Mouse (Mus musculus): ENCODE data around the gene 2610528A11Rik. TPM values are rescaled to one million over a fixed set of nuclear protein-coding genes. Genes with fewer than 3 reads are reported as not detected.

Gene 2610528A11Rik
- total and polyA plus RNA-seq, 2 experiments, result 0.29 TPM; not detected in 1

DNA sequence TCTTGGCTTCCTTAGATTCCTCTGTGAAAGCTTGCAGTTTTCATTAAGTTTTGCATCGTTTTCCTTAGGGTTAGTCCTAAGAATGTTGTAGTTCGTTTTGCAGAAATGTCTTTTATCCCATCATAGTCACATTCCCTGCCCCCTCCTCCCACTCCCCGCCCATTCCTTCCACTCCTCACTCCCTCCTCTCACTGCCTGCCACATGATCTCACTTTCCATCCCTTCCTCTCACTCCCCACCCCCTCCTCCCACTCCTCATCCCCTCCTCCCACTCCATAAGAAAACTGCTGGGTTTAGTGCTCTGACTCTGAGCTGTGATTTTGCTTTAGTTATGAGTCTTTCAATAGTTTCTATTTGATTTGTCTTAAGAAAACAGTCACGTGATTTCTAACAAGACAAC, 30.1 kb downstream of the 2610528A11Rik start:
- DNase-seq (ENCODE audit: extremely low read depth, low read depth, low spot score), result no peak
- Histone ChIP-seq H3K27me3 (ENCODE audit: control insufficient read depth, insufficient read depth, low read length) (no peaks in the 10 kb centered on the region), H3K27ac (replicated peaks; ENCODE audit: insufficient read depth, low read depth, low read length) (no peak overlapping the region), H3K9ac (ENCODE audit: low read depth, low read length) (no peak overlapping the region), H3K4me3 (ENCODE audit: insufficient read depth, low read depth, low read length) (no peak overlapping the region), H3K36me3 (ENCODE audit: control insufficient read depth, insufficient read depth, low read length) (no peaks in the 10 kb centered on the region), H3K4me1 (ENCODE audit: control insufficient read depth, insufficient read depth, low read length) (no peaks in the 10 kb centered on the region), H3K79me2 (ENCODE audit: control insufficient read depth, insufficient read depth, low read length) (no peaks in the 10 kb centered on the region)
- no peak for TF ChIP-seq POLR2A (IDR thresholded peaks at IDR 0.05; ENCODE audit: extremely low read depth, insufficient read depth, low read length)
- no peak for TF ChIP-seq CTCF (IDR thresholded peaks at IDR 0.05; ENCODE audit: low read depth, low read length)
- WGBS, result 46% methylated on average over 4 of the region's 4 CpGs

DNA sequence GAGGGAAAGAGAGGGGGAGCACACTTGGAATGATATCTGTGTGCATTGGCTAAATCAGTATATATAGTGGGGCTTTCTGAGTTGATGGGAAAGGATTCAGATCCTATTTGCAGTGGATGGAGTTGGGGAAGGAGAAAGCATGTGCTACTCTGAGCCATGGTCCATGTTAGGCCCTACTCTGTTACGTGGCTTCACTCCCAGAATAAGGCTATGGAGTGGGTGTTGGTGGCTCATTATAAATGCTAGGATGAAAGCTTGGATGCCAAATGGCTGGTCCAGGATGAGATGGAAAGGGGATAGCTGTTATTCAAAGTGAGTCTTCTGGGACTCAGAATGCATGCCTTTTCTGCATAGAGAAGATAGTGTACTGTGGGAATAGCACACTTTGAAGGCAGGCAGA, 33.1 kb downstream of the 2610528A11Rik start:
- H3K27me3 ChIP-seq (ENCODE audit: control insufficient read depth, insufficient read depth, low read length), result no peaks in the 10 kb centered on the region; the same call in 1 of the 2 replicates
- no peak overlapping the region for H3K4me3 ChIP-seq (ENCODE audit: insufficient read depth, low read depth, low read length)
- DNase-seq (ENCODE audit: extremely low read depth, low read depth, low spot score), result no peak
- no peak overlapping the region for H3K27ac ChIP-seq (replicated peaks; ENCODE audit: insufficient read depth, low read depth, low read length)
- H3K4me1 ChIP-seq (ENCODE audit: control insufficient read depth, insufficient read depth, low read length), result no peaks in the 10 kb centered on the region
- WGBS, result 72% methylated on average over 1 of the region's 1 CpGs
- H3K9ac ChIP-seq (ENCODE audit: low read depth, low read length), result no peak overlapping the region
- no peaks in the 10 kb centered on the region for H3K36me3 ChIP-seq (ENCODE audit: control insufficient read depth, insufficient read depth, low read length)
- no peaks in the 10 kb centered on the region for H3K79me2 ChIP-seq (ENCODE audit: control insufficient read depth, insufficient read depth, low read length)
- TF ChIP-seq POLR2A (IDR thresholded peaks at IDR 0.05; ENCODE audit: extremely low read depth, insufficient read depth, low read length), result no peak
- TF ChIP-seq CTCF (IDR thresholded peaks at IDR 0.05; ENCODE audit: low read depth, low read length), result no peak

DNA sequence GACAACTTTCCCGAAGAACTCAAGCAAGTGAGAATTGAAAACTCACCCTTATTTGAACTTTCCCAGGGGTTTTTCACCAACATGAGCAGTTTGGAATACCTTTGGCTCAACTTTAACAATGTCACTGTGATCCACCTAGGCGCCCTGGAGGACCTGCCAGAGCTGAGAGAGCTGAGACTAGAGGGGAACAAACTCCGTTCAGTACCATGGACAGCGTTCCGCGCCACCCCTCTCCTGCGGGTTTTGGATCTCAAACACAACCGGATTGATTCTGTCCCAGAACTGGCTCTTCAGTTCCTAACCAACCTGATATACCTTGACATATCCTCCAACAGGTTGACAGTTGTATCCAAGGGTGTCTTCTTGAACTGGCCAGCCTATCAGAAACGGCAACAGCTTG, 45.3 kb downstream of the 2610528A11Rik start:
- no peak overlapping the region for H3K27ac ChIP-seq (replicated peaks; ENCODE audit: insufficient read depth, low read depth, low read length)
- TF ChIP-seq POLR2A (IDR thresholded peaks at IDR 0.05; ENCODE audit: extremely low read depth, insufficient read depth, low read length) (no peak), CTCF (IDR thresholded peaks at IDR 0.05; ENCODE audit: low read depth, low read length) (no peak)
- no peaks in the 10 kb centered on the region for H3K79me2 ChIP-seq (ENCODE audit: control insufficient read depth, insufficient read depth, low read length)
- DNase-seq (ENCODE audit: extremely low read depth, low read depth, low spot score), result no peak
- H3K9ac ChIP-seq (ENCODE audit: low read depth, low read length), result no peak overlapping the region
- no peak overlapping the region for H3K4me3 ChIP-seq (ENCODE audit: insufficient read depth, low read depth, low read length)
- no peaks in the 10 kb centered on the region for H3K27me3 ChIP-seq (ENCODE audit: control insufficient read depth, insufficient read depth, low read length)
- H3K36me3 ChIP-seq (ENCODE audit: control insufficient read depth, insufficient read depth, low read length), result peaks cover under 1% of the 10 kb centered on the region; the same call in 1 of the 2 replicates
- no peaks in the 10 kb centered on the region for H3K4me1 ChIP-seq (ENCODE audit: control insufficient read depth, insufficient read depth, low read length)
- WGBS, result 19% methylated on average over 9 of the region's 9 CpGs

DNA sequence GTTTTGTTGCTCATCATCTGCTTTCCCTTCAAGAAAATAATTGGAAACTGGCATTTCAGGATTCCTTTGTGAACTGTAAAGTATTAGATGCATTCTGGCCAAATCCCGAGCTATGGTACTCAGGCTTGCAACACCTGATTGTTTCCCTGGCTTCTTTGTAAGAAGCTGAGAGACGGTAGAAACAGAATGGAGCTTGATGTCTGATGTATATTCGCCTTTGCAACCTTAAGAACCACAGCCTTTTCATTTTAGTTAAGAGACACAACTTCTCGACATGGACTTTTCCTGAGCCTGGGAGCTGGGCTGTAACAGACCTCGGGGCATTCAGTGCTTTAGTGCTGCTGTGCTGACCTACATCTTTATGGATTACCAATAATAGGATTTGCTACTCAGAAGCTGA, 46.2 kb downstream of the 2610528A11Rik start, which contains the start of gene Lrit2:
Gene Lrit2, plus strand, starts transcription at position 301 of the 400 bp plus-strand sequence.
- no peaks in the 10 kb centered on the region for H3K79me2 ChIP-seq (ENCODE audit: control insufficient read depth, insufficient read depth, low read length)
- TF ChIP-seq POLR2A (IDR thresholded peaks at IDR 0.05; ENCODE audit: extremely low read depth, insufficient read depth, low read length) (no peak), CTCF (IDR thresholded peaks at IDR 0.05; ENCODE audit: low read depth, low read length) (no peak)
- no peak for DNase-seq (ENCODE audit: extremely low read depth, low read depth, low spot score)
- no peak within 1 kb of the TSS for H3K4me3 ChIP-seq (ENCODE audit: insufficient read depth, low read depth, low read length)
- H3K36me3 ChIP-seq (ENCODE audit: control insufficient read depth, insufficient read depth, low read length), result peaks cover 9% of the 10 kb centered on the region
- no peak within 1 kb of the TSS for H3K9ac ChIP-seq (ENCODE audit: low read depth, low read length)
- WGBS, result 75% methylated on average over 5 of the region's 5 CpGs
- no peaks in the 10 kb centered on the region for H3K4me1 ChIP-seq (ENCODE audit: control insufficient read depth, insufficient read depth, low read length)
- H3K27ac ChIP-seq (replicated peaks; ENCODE audit: insufficient read depth, low read depth, low read length), result no peak within 1 kb of the TSS
- no peaks in the 10 kb centered on the region for H3K27me3 ChIP-seq (ENCODE audit: control insufficient read depth, insufficient read depth, low read length)

DNA sequence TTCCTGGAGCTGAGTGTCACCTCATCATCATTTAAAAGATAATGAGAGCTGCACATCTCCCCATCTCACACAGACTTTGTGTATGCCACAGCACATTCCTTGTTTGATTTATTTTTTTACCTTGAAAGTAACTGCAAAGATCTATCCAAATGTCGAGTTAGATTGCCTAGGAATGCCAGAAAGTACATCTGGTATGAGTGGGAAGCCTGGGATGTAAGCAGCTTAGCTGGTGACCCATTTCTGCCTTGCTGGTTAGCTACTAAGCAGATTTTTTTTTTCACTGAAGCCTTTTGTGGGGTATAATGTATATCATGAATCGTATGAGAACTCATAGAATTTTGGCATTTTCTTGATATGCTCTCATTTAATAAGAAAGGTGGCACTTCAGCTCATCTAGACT, 47.2 kb downstream of the 2610528A11Rik start:
- 47% methylated on average over 2 of the region's 2 CpGs for WGBS
- no peaks in the 10 kb centered on the region for H3K79me2 ChIP-seq (ENCODE audit: control insufficient read depth, insufficient read depth, low read length)
- DNase-seq (ENCODE audit: extremely low read depth, low read depth, low spot score), result no peak
- no peak overlapping the region for H3K9ac ChIP-seq (ENCODE audit: low read depth, low read length)
- H3K36me3 ChIP-seq (ENCODE audit: control insufficient read depth, insufficient read depth, low read length), result peaks cover 10% of the 10 kb centered on the region
- H3K4me1 ChIP-seq (ENCODE audit: control insufficient read depth, insufficient read depth, low read length), result no peaks in the 10 kb centered on the region
- no peaks in the 10 kb centered on the region for H3K27me3 ChIP-seq (ENCODE audit: control insufficient read depth, insufficient read depth, low read length)
- TF ChIP-seq POLR2A (IDR thresholded peaks at IDR 0.05; ENCODE audit: extremely low read depth, insufficient read depth, low read length), result no peak
- no peak for TF ChIP-seq CTCF (IDR thresholded peaks at IDR 0.05; ENCODE audit: low read depth, low read length)
- no peak overlapping the region for H3K27ac ChIP-seq (replicated peaks; ENCODE audit: insufficient read depth, low read depth, low read length)
- H3K4me3 ChIP-seq (ENCODE audit: insufficient read depth, low read depth, low read length), result no peak overlapping the region

DNA sequence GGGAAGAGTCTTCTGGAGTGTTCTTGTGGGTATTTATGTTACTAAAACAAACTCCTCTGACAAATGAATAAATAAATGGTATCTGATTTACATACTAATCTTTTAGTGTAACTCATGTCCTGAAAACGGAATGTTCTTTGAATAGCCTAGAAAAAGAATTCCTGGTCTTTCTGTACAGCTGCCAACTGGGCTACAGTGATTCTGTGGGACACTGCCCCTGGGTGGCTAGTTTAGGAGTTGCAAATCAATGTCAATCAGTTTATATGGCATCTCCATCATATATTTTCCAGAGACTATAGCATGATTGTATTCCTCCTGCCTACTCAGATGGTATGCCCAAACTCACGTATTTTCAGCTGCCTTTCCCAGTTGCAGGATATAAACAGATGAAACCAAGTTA, 49.0 kb downstream of the 2610528A11Rik start:
- TF ChIP-seq POLR2A (IDR thresholded peaks at IDR 0.05; ENCODE audit: extremely low read depth, insufficient read depth, low read length), result no peak
- no peak for TF ChIP-seq CTCF (IDR thresholded peaks at IDR 0.05; ENCODE audit: low read depth, low read length)
- Histone ChIP-seq H3K27me3 (ENCODE audit: control insufficient read depth, insufficient read depth, low read length) (no peaks in the 10 kb centered on the region), H3K79me2 (ENCODE audit: control insufficient read depth, insufficient read depth, low read length) (no peaks in the 10 kb centered on the region), H3K9ac (ENCODE audit: low read depth, low read length) (no peak overlapping the region), H3K27ac (replicated peaks; ENCODE audit: insufficient read depth, low read depth, low read length) (no peak overlapping the region), H3K4me3 (ENCODE audit: insufficient read depth, low read depth, low read length) (no peak overlapping the region), H3K36me3 (ENCODE audit: control insufficient read depth, insufficient read depth, low read length) (peaks cover 20% of the 10 kb centered on the region), H3K4me1 (ENCODE audit: control insufficient read depth, insufficient read depth, low read length) (no peaks in the 10 kb centered on the region)
- DNase-seq (ENCODE audit: extremely low read depth, low read depth, low spot score), result no peak
- 45% methylated on average over 2 of the region's 2 CpGs for whole genome bisulfite sequencing

Other genes starting within 250 kb of the 2610528A11Rik start
- gene Ccser2, start 145.2 kb downstream of the 2610528A11Rik start, total RNA-seq (2014; rRNA removed), result 19.1 and 21.1 TPM in 2 replicates
- gene Ccser2, start 145.2 kb downstream of the 2610528A11Rik start, polyA plus RNA-seq (2012; rRNA removed), result 6.3 and 7.4 TPM in 2 replicates
- not detected in 2 replicates for gene Rgr, start 65.1 kb downstream of the 2610528A11Rik start, total RNA-seq (2014; rRNA removed)
- gene Rgr, start 65.1 kb downstream of the 2610528A11Rik start, polyA plus RNA-seq (2012; rRNA removed), result 0.01 TPM in 1 of 2 replicates, not detected in the other
- 11.2 and 15.2 TPM in 2 replicates for gene Lrit1, start 59.2 kb downstream of the 2610528A11Rik start, total RNA-seq (2014; rRNA removed)
- 5.3 and 5.8 TPM in 2 replicates for gene Lrit1, start 59.2 kb downstream of the 2610528A11Rik start, polyA plus RNA-seq (2012; rRNA removed)
- 5.2 and 8.1 TPM in 2 replicates for gene Lrit2, start 46.1 kb downstream of the 2610528A11Rik start, total RNA-seq (2014; rRNA removed)
- 3.2 and 4.7 TPM in 2 replicates for gene Lrit2, start 46.1 kb downstream of the 2610528A11Rik start, polyA plus RNA-seq (2012; rRNA removed)
- gene Cdhr1, start 15.7 kb downstream of the 2610528A11Rik start, total RNA-seq (2014; rRNA removed), result not detected in 2 replicates
- 0.02 TPM in 1 of 2 replicates, not detected in the other for gene Cdhr1, start 15.7 kb downstream of the 2610528A11Rik start, polyA plus RNA-seq (2012; rRNA removed)
- gene Ghitm, start 21.2 kb upstream of the 2610528A11Rik start, total RNA-seq (2014; rRNA removed), result 228 and 240 TPM in 2 replicates
- gene Ghitm, start 21.2 kb upstream of the 2610528A11Rik start, polyA plus RNA-seq (2012; rRNA removed), result 161 and 173 TPM in 2 replicates

Data from liver, adult 2 months (tissue).